Mouse (Mus musculus) mouse embryonic stem cell (cell line): ENCODE measurements around the gene Pank2.
"Not testable (repeated sequence)": the region's sequence is repeated elsewhere in the genome, so short reads cannot be mapped to it uniquely, and the experiment has no call there.

Experiments used
- in situ Hi-C, 2 experiments: fragments of 300-500 bp; cut with MboI; formaldehyde crosslinking; loops; 1 replicate in 1 of 2; 3 replicates in 1 of 2; pipeline ENCODE4 v1.14.3; 2019 to 2020; ENCODE audit warnings: low sequenced_read_pairs in 2 of 2, low pct_unique_long_range_greater_than_20kb in 1 of 2, mixed read lengths in 1 of 2; ENCODE audit not compliant: unreplicated experiment in 1 of 2

The Pank2 gene

GRCm38 (mm10) chr2:131254329-131254713, 8.0 kb upstream of the Pank2 start:
- in situ Hi-C loops = loop anchor here in 1 of 2 experiments (10.0 kb wide), 1 partner anchor 160 kb away; no protein-coding TSS in a partner anchor

- in situ Hi-C loops = loop anchor here in 1 of 2 experiments (10.0 kb wide), 1 partner anchor 161 kb away; no protein-coding TSS in a partner anchor
These were observed 6.6 kb upstream of the Pank2 start for GRCm38 (mm10) chr2:131255738-131256137.

GRCm38 (mm10) chr2:131258693-131259092, 3.6 kb upstream of the Pank2 start:
- in situ Hi-C loops = loop anchor here in 1 of 2 experiments (10.0 kb wide), 1 partner anchor 164 kb away; no protein-coding TSS in a partner anchor

- in situ Hi-C loops = no loop called here
These were observed 1.6 kb upstream of the Pank2 start for GRCm38 (mm10) chr2:131260544-131261307.

- in situ Hi-C loops = no loop called here
These were observed 648 bp upstream of the Pank2 start for GRCm38 (mm10) chr2:131261481-131262212.

GRCm38 (mm10) chr2:131262680-131263670, 680 bp downstream of the Pank2 start:
- in situ Hi-C loops = no loop called here

- in situ Hi-C loops = no loop called here
These were observed 1.7 kb downstream of the Pank2 start for GRCm38 (mm10) chr2:131264027-131264426.

- in situ Hi-C loops = no loop called here
These were observed 2.8 kb downstream of the Pank2 start for GRCm38 (mm10) chr2:131265056-131265455.

GRCm38 (mm10) chr2:131275493-131275892, 13.2 kb downstream of the Pank2 start:
- in situ Hi-C loops = no loop called here

- in situ Hi-C loops = no loop called here
These were observed 14.4 kb downstream of the Pank2 start for GRCm38 (mm10) chr2:131276722-131277121.

GRCm38 (mm10) chr2:131281596-131281995, 19.3 kb downstream of the Pank2 start:
- in situ Hi-C loops = no loop called here

GRCm38 (mm10) chr2:131286276-131286675, 24.0 kb downstream of the Pank2 start:
- in situ Hi-C loops = no loop called here

GRCm38 (mm10) chr2:131290669-131291068, 28.4 kb downstream of the Pank2 start:
- in situ Hi-C loops = no loop called here

- in situ Hi-C loops = no loop called here
These were observed 34.5 kb downstream of the Pank2 start for GRCm38 (mm10) chr2:131296746-131297261.

- in situ Hi-C loops = not testable (repeated sequence)
These were observed 36.4 kb downstream of the Pank2 start for GRCm38 (mm10) chr2:131298674-131299073.

- in situ Hi-C loops = no loop called here
These were observed 38.2 kb downstream of the Pank2 start for GRCm38 (mm10) chr2:131300485-131300884.

GRCm38 (mm10) chr2:131301635-131302034, 39.3 kb downstream of the Pank2 start:
- in situ Hi-C loops = no loop called here

GRCm38 (mm10) chr2:131304497-131304896, 42.2 kb downstream of the Pank2 start:
- in situ Hi-C loops = no loop called here
